Mouse (Mus musculus) liver, embryonic 14.5 days (tissue): ENCODE data around the gene Wnt5a.

Experiments
- CTCF ChIP-seq: IDR thresholded peaks from 2 replicates; pipeline ENCODE4 v1.5.1; 2016; ENCODE audit warnings: antibody characterized with exemption, low read depth, control low read depth
- EP300 ChIP-seq: IDR thresholded peaks from 2 replicates; pipeline ENCODE4 v1.6.1; 2016; ENCODE audit warnings: antibody characterized with exemption, low read depth

- TF ChIP-seq CTCF (no peak), EP300 (no peak)
Observed at GRCm38 (mm10) chr14:28531531-28531930, 27.0 kb downstream of the Wnt5a start.
